Mouse (Mus musculus): ENCODE results near the gene Atxn10. TPM values are rescaled to one million over a fixed set of nuclear protein-coding genes. Genes with fewer than 3 reads are reported as not detected.

Gene Atxn10
- polyA plus RNA-seq, 1 experiment from 2014 or later = 385 TPM

DNA sequence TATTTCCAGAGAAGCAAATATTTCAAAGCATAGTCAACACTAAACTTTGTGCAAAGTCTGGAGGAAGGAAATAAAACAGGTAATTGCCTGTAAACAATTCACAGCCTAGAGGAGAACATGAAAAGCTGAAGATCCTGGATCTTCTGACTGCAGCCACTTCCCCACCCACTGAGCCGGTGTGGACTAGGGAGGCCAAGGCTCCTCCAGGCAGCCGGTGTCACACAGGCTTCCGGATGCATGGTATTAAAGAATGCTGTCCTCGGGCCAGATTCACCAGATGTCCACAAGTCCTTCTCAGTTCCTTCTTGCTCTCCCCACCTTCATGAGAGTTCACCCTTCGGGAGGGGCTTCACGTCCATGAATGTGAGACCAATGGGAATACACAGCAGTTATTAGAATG is 73.8 kb downstream of the Atxn10 start:
- H3K27ac ChIP-seq = no peak overlapping the region
- peaks cover 15% of the 10 kb centered on the region for H3K36me3 ChIP-seq
- no peaks in the 10 kb centered on the region for H3K27me3 ChIP-seq (ENCODE audit: insufficient read depth, poor library complexity, severe bottlenecking)
- no peaks in the 10 kb centered on the region for H3K9me3 ChIP-seq
- H3K4me3 ChIP-seq = no peak overlapping the region
- 83% methylated on average over 6 of the region's 6 CpGs for WGBS
- no peak for DNase-seq (ENCODE audit: low spot score)
- H3K4me1 ChIP-seq (replicated peaks) = 0 out of 2 replicates have a peak, but pooled peaks cover 3% of the 10 kb centered on the region

DNA sequence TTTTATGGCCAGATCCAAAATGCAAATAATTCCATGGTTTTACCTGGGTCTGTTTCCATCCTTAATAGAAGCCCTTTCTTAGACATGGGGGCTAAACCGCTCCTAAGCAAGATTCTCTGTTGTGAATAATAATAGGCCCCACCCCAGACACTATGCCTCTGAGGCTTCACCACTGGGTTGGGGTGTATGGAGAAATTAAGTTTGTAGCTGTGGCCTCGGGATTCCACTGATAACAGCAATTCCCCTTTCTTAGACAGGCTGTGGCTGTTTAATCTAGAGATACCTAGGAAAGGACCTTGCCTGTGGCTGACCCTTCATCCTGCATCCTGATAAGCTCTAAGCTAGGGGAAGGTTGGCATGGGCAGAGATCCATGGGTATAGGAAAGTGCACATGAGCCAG is 78.6 kb downstream of the Atxn10 start:
- Histone ChIP-seq H3K9me3 (no peaks in the 10 kb centered on the region), H3K27me3 (ENCODE audit: insufficient read depth, poor library complexity, severe bottlenecking) (no peaks in the 10 kb centered on the region), H3K36me3 (peaks cover 37% of the 10 kb centered on the region), H3K4me1 (replicated peaks) (no peaks in the 10 kb centered on the region), H3K27ac (no peak overlapping the region), H3K4me3 (no peak overlapping the region)
- DNase-seq (ENCODE audit: low spot score) = no peak
- 94% methylated on average over 2 of the region's 2 CpGs for WGBS

- 86% methylated on average over 2 of the region's 2 CpGs for WGBS
- Histone ChIP-seq H3K4me1 (replicated peaks) (no peaks in the 10 kb centered on the region), H3K9me3 (no peaks in the 10 kb centered on the region), H3K27me3 (ENCODE audit: insufficient read depth, poor library complexity, severe bottlenecking) (no peaks in the 10 kb centered on the region), H3K4me3 (no peak overlapping the region), H3K27ac (no peak overlapping the region), H3K36me3 (peaks cover 18% of the 10 kb centered on the region)
- no peak for DNase-seq (ENCODE audit: low spot score)
Observed at GRCm38 (mm10) chr15:85420686-85421085, 84.6 kb downstream of the Atxn10 start.

- Histone ChIP-seq H3K27ac (no peak overlapping the region), H3K36me3 (no peaks in the 10 kb centered on the region), H3K27me3 (ENCODE audit: insufficient read depth, poor library complexity, severe bottlenecking) (no peaks in the 10 kb centered on the region), H3K9me3 (no peaks in the 10 kb centered on the region), H3K4me3 (no peak overlapping the region), H3K4me1 (replicated peaks) (no peaks in the 10 kb centered on the region)
- WGBS = 87% methylated on average over 3 of the region's 3 CpGs
- no peak for DNase-seq (ENCODE audit: low spot score)
Observed at GRCm38 (mm10) chr15:85424197-85424596, 88.2 kb downstream of the Atxn10 start.

- DNase-seq (ENCODE audit: low spot score) = no peak
- WGBS = 86% methylated on average over 6 of the region's 6 CpGs
Observed at GRCm38 (mm10) chr15:85428140-85428539, 92.1 kb downstream of the Atxn10 start.

DNA sequence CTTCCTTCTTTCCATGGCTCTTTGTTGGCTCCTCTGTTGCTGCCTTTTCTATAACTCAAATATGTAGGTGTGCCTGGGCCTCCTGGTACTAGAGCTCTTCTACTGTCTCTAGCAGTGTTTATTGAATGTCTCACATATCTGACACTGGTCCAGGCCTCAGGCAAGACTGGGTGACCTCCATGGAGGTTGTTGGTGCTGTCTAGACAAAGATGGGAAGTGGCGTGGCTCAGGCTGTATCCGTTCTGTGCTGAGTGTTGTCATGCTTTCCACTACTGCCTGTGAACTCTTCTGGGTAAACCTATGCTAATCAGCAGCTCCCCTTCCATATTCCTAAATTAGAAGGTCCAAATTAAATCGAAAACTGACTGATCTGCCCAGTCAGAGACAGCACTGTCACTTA is 106.5 kb downstream of the Atxn10 start:
- peaks cover 81% of the 10 kb centered on the region for H3K36me3 ChIP-seq
- 91% methylated on average over 3 of the region's 3 CpGs for WGBS
- no peak for DNase-seq (ENCODE audit: low spot score)
- H3K27ac ChIP-seq = no peak overlapping the region
- H3K4me1 ChIP-seq (replicated peaks) = peaks cover 16% of the 10 kb centered on the region; the same call in 1 of the 2 replicates
- no peak overlapping the region for H3K4me3 ChIP-seq
- H3K27me3 ChIP-seq (ENCODE audit: insufficient read depth, poor library complexity, severe bottlenecking) = no peaks in the 10 kb centered on the region
- no peaks in the 10 kb centered on the region for H3K9me3 ChIP-seq

More at GRCm38 (mm10) chr15:85428140-85428539, 92.1 kb downstream of the Atxn10 start:
- Histone ChIP-seq H3K4me1 (replicated peaks) (no peaks in the 10 kb centered on the region), H3K36me3 (no peaks in the 10 kb centered on the region), H3K27me3 (ENCODE audit: insufficient read depth, poor library complexity, severe bottlenecking) (no peaks in the 10 kb centered on the region), H3K27ac (no peak overlapping the region), H3K9me3 (no peaks in the 10 kb centered on the region), H3K4me3 (no peak overlapping the region)

DNA sequence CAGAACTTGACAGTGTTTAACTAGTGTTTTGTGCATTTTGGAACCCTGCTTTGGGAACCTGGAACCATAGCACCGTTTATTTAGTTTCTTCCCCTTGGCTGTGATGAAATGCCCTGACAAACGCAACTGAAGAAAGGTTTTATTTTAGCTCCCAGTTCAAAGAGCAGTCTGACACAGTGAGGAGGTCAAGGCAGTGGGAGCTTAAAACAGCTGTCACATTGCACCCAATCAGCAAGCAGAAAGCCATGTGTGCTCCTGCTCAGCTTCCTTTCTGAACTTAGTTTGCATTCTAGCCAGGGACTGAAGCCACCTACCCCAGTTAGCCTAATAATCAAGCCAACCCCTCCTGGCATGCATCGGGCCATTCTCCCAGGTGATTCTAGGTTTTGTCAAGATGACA is 110.6 kb downstream of the Atxn10 start:
- Histone ChIP-seq H3K4me1 (replicated peaks) (no peaks in the 10 kb centered on the region), H3K27me3 (ENCODE audit: insufficient read depth, poor library complexity, severe bottlenecking) (no peaks in the 10 kb centered on the region), H3K9me3 (no peaks in the 10 kb centered on the region), H3K27ac (no peak overlapping the region), H3K36me3 (peaks cover 72% of the 10 kb centered on the region), H3K4me3 (no peak overlapping the region)
- WGBS = 82% methylated on average over 3 of the region's 3 CpGs
- no peak for DNase-seq (ENCODE audit: low spot score)

- Histone ChIP-seq H3K9me3 (no peaks in the 10 kb centered on the region), H3K27ac (peak overlapping the region; percentile 87; the same call in 1 of the 2 replicates), H3K27me3 (ENCODE audit: insufficient read depth, poor library complexity, severe bottlenecking) (peaks cover 33% of the 10 kb centered on the region), H3K4me1 (replicated peaks) (peaks cover 70% of the 10 kb centered on the region), H3K36me3 (peaks cover 35% of the 10 kb centered on the region), H3K4me3 (no peak overlapping the region)
- WGBS = 87% methylated on average over 8 of the region's 8 CpGs
- DNase-seq (ENCODE audit: low spot score) = no peak
Observed at GRCm38 (mm10) chr15:85456891-85457290, 120.8 kb downstream of the Atxn10 start.

DNA sequence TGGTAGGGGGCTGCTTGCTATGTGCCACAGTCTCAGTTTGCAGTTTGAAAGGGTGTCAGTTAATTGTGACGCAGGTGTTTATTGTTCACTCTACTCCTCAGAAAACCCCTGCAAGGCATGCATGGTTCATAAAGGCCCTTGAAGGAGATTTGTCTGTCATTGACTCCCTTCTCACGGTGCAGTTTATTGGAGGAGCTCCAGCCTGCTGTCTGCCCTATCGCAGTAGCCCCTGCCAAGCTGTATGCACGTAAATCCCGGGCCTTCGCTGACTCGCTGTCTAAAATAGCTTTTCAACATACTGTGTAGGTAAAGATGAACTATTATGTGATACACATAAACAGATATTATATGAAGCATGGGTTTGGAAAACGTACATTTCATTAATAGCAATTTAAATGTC is 121.8 kb downstream of the Atxn10 start:
- DNase-seq (ENCODE audit: low spot score) = no peak
- H3K9me3 ChIP-seq = no peaks in the 10 kb centered on the region
- H3K4me3 ChIP-seq = no peak overlapping the region
- WGBS = 75% methylated on average over 8 of the region's 8 CpGs
- peaks cover 33% of the 10 kb centered on the region for H3K36me3 ChIP-seq
- H3K27ac ChIP-seq = peak overlapping the region; percentile 87
- peaks cover 80% of the 10 kb centered on the region for H3K4me1 ChIP-seq (replicated peaks)
- H3K27me3 ChIP-seq (ENCODE audit: insufficient read depth, poor library complexity, severe bottlenecking) = peaks cover 33% of the 10 kb centered on the region

DNA sequence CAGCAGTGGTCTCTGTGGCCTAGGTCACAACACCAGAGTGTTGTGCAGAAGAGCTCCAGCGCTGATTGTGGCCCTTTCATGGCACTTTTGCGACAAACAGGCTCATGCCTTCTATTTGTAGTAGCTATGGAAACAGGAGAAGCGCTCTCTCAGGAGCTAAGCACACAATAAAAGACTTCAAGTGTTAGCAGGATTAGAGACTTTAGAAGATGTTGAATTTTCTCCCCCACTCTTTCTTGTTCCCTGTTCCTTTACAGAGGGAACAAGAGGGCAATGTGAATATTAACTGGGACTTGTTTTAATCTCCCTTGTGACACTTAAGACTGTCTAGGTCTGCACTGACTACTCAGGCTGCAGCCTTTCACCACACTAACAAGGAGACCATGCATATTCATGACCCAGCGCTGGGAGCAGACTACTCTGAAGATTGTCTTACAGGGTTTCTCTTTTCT is 122.6 kb downstream of the Atxn10 start:
- no peaks in the 10 kb centered on the region for H3K9me3 ChIP-seq
- H3K36me3 ChIP-seq = peaks cover 40% of the 10 kb centered on the region
- WGBS = 21% methylated on average over 4 of the region's 4 CpGs
- H3K27me3 ChIP-seq (ENCODE audit: insufficient read depth, poor library complexity, severe bottlenecking) = peaks cover 32% of the 10 kb centered on the region
- peak overlapping the region; percentile 87 for H3K27ac ChIP-seq
- H3K4me3 ChIP-seq = 0 out of 2 replicates have a peak overlapping the region, but pooled peaks have one; percentile 0
- peaks cover 88% of the 10 kb centered on the region for H3K4me1 ChIP-seq (replicated peaks)
- peak; percentile 48 for DNase-seq (ENCODE audit: low spot score)

DNA sequence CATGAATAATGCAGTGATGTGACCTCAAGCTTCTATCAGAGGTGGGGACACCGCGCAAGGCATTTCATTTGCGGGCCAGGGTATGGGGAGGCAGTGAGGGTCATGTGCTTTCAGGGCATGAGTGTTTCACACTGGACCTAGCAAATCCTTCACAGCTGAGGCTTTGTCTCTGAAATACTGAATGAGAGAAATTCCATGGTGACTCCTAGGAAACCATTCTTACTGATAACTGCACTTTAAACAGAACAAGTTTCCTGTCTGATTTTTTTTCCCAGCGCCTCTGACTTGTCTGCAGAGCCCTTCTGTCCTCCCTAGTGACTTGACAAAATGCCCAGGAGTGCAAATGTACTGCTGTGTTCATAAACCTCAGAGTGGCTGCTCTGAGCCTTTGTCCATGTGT is 125.5 kb downstream of the Atxn10 start:
- Histone ChIP-seq H3K36me3 (peaks cover 36% of the 10 kb centered on the region), H3K27me3 (ENCODE audit: insufficient read depth, poor library complexity, severe bottlenecking) (peaks cover 16% of the 10 kb centered on the region), H3K9me3 (no peaks in the 10 kb centered on the region), H3K27ac (peak overlapping the region; percentile 87), H3K4me3 (no peak overlapping the region), H3K4me1 (replicated peaks) (peaks cover 100% of the 10 kb centered on the region)
- 30% methylated on average over 4 of the region's 4 CpGs for WGBS
- DNase-seq (ENCODE audit: low spot score) = peak; percentile 78

GRCm38 (mm10) chr15:85462138-85462537 is 126.1 kb downstream of the Atxn10 start:
- Histone ChIP-seq H3K4me3 (no peak overlapping the region), H3K9me3 (no peaks in the 10 kb centered on the region), H3K36me3 (peaks cover 37% of the 10 kb centered on the region), H3K27me3 (ENCODE audit: insufficient read depth, poor library complexity, severe bottlenecking) (peaks cover 13% of the 10 kb centered on the region), H3K4me1 (replicated peaks) (peaks cover 99% of the 10 kb centered on the region), H3K27ac (peak overlapping the region; percentile 87)
- 56% methylated on average over 4 of the region's 4 CpGs for WGBS
- no peak for DNase-seq (ENCODE audit: low spot score)

GRCm38 (mm10) chr15:85463027-85463790 is 127.2 kb downstream of the Atxn10 start:
- Histone ChIP-seq H3K27ac (peak overlapping the region; percentile 87), H3K4me1 (replicated peaks) (peaks cover 88% of the 10 kb centered on the region), H3K27me3 (ENCODE audit: insufficient read depth, poor library complexity, severe bottlenecking) (peaks cover 12% of the 10 kb centered on the region), H3K36me3 (peaks cover 41% of the 10 kb centered on the region), H3K4me3 (peak overlapping the region; percentile 16; the same call in 1 of the 2 replicates), H3K9me3 (no peaks in the 10 kb centered on the region)
- WGBS = 38% methylated on average over 13 of the region's 13 CpGs
- peak; percentile 32 for DNase-seq (ENCODE audit: low spot score)

Data from hindbrain, embryonic 10.5 days (tissue).